Mouse (Mus musculus) telencephalon, adult 2 months (tissue): ENCODE measurements around the gene Phrf1.
A peak's percentile ranks its signal among the peaks of the same experiment; 100 is the strongest.

Source experiments
- DNase-seq: peaks from one replicate; pipeline ENCODE4 v3.0.0-alpha.2; 2011; ENCODE audit warnings: low read depth, low spot score

The Phrf1 gene

DNA sequence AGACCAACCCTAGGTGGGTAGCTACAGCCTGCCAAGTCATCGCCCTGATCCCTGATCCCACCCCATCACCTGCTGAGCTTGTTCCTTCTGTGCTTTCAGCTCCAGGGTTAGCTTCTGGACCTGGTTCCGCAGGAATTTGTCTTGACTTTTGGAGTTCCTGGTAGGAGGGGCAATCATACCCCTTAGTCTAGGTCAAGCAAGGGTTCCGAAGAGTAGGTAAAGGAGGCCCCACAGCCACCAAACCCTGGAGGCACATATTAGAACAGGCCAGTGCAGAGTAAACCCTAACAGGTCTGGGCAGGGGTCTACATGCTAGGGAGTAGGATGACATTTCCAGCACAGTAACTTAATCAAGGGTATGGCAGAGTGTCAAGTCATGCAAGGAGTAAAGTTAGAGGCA, 15.5 kb upstream of the Phrf1 start:
- DNase-seq, result no peak

DNA sequence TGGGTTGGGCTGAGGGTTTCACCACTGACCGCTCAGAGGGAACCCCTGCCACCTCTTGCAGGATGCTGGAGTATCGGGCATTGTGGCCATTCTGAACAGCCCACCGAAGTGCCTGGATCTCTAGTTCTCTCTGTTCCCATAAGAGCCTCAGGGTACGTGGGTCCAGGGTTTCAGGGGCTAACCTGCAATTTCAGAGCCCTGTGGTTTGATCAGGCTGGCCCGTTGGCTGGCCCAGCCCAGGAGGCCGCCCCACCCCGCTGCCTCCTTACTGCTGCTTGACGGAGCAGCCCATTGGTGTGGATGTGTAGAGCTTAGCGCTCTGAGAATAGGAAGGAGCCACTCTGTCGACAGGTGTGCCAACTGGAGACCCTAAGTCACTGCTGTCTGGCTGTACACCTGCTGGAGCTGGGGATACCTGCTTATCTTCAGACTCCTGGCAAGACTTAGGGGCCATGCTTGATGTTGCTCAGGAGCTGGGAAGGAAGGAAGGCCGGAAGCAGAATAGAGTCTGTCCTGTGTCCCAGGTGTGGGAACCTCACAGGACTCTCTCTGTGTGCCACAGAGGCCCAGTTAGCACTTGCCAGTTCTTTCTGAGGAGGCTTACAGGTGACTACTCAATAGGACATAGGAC, 14.9 kb upstream of the Phrf1 start, which contains the start of gene Lmntd2:
Gene Lmntd2, minus strand, starts transcription at position 476 of the 631 bp plus-strand sequence.
- DNase-seq, result no peak

GRCm38 (mm10) chr7:141214310-141214709, 14.3 kb upstream of the Phrf1 start:
- DNase-seq, result no peak

- DNase-seq, result peak; percentile 46
Observed at GRCm38 (mm10) chr7:141215101-141215879, 13.3 kb upstream of the Phrf1 start, which contains the start of gene Rassf7. TSS of gene Rassf7 (plus strand) at chr7:141215860.

GRCm38 (mm10) chr7:141215880-141216733, 12.5 kb upstream of the Phrf1 start:
- DNase-seq, result no peak

DNA sequence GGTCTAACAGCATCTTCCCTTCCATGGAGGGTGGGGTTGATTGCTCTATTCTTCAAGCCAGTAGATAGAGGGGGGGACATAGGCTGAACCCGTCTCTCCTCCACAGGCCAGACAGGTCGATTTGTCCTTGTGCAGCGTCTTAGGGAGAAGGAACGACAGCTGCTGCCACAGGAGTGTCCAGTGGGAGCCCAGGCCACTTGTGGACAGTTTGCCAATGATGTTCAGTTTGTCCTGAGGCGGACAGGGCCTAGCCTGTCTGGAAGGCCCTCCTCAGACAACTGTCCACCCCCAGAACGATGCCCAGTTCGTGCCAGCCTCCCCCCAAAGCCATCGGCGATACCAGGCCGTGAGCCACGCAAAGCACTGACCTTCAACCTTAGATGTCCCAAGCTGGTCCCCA, 11.7 kb upstream of the Phrf1 start:
- DNase-seq, result no peak

DNA sequence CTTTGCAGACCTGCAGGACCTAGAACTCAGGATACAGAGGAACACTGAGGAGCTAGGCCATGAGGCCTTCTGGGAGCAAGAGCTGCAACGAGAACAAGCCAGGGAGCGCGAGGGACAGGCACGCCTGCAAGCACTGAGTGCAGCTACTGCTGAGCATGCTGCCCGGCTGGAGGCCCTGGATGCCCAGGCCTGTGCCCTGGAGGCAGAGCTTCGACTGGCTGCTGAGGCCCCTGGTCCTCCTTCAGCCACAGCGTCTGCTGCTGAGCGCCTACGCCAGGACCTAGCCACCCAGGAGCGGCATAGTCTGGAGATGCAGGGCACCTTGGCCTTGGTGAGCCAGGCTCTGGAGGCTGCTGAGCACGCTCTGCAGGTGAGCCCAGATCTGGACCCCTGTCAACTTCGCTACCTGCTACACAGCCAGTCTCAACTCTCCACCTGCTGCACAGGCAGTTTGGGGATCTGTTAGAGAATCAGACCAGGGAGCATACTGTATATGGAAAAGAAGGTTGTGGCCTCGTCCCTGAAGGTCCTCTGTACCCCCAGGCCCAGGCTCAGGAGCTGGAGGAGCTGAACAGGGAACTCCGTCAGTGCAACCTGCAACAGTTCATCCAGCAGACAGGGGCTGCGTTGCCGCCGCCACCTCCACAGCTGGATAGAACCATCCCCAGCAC, 11.1 kb upstream of the Phrf1 start:
- no peak for DNase-seq

DNA sequence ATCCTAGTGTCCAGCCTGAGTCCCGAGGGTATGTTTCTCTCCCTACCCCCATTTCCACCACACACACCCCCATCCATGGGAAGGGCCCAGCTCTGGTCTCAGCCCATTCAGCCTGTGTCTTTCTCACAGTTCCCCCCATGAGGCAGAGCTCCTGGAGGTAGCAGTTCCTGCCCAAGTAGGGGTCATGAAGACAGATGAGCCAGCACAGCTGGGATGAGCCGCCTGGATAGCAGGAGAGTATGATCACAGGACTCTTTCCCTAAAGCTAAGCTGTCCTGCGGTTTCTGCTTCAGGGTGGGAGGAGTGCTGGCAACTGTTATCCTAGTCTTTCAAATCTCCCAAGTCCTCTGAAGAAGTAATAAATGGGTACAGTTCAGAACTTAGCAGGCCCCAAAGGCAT, 10.4 kb upstream of the Phrf1 start:
- no peak for DNase-seq

GRCm38 (mm10) chr7:141218557-141219133, 9.9 kb upstream of the Phrf1 start:
- no peak for DNase-seq

DNA sequence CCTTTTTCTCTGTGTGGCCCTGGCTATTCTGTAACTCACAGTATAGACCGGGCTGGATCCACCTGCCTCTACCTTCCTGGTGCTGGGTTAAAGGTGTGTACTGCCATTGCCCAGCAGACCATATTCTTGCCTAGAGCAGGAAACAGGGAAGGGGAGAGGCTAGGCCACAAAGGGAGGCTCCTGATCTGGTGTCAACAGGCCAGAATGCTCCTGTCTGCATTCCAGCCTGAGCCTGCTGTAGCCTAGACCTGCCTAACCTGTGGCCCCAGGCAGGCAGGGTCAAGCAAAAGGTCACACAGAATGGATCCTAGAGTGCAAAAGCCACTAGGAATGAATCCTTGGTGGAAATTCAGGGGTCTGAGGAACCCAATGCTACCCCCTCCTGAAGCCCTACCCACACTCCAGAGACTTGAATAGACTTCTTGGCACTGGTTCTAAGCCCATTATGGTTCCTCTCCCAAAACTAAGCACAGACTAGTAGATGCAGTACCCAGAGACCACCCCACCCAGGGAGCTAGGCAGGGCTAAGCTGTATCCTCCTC, 9.0 kb upstream of the Phrf1 start:
- no peak for DNase-seq

- no peak for DNase-seq
Observed at GRCm38 (mm10) chr7:141220377-141220776, 8.2 kb upstream of the Phrf1 start.

DNA sequence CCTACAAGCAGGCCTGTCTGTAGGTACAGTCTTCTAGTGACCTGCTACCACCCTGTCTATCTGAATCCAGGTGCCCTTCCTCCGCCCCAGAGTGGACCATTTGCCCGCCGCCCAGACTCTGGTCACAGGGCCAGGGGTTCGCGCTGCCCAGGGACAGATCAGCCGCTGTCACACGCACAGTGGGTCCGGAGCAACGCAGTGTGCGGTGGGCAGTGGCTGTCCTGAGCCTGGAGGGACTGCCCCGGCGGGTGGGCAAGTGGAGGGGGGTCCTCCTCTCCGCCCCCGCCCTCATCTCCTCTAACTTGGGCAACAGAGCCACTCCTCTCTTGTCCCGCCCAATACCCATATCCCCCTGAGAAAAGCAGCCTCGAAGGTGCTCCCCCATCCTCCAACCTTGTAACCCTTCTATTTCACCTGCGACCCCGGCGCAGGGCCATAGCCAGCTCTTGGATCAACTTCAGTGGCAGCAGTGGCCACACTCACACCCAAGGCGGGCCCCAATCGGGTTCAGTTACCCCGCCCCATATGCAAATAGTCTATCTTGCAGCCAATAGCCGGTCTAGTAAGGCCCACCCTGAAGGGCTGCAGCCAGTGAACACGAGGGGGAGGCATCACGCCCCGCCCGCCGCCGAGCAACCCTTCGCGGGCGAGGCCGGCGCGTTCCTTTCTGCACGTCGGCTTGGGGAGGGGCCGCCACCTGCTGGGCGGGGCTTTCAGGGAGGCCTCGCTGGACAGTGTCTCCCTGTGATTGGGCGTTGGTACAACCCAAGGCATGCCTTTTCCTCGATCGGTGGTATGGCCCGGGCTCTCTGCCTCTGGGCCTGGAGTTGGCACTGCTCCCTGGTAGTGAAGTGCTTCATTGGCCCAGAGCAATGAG, 7.1 kb upstream of the Phrf1 start:
- peak; percentile 92 for DNase-seq

DNA sequence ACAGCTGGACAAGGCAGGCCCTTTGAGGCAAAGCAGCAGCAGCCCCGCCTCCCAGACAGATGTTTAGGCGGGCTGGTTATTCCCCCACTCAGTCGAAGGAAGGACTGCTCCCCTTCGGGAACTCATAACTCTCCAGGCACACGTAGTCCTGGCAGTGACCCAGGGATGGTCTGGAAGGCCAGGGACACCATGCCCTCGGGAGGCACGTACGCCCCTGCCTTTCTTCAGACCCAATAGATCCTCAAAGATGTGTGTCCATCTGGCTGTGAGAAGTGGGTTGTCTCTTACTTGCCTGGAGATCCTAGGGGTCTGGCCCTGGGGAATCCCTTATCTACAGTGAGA, 6.5 kb upstream of the Phrf1 start:
- no peak for DNase-seq

DNA sequence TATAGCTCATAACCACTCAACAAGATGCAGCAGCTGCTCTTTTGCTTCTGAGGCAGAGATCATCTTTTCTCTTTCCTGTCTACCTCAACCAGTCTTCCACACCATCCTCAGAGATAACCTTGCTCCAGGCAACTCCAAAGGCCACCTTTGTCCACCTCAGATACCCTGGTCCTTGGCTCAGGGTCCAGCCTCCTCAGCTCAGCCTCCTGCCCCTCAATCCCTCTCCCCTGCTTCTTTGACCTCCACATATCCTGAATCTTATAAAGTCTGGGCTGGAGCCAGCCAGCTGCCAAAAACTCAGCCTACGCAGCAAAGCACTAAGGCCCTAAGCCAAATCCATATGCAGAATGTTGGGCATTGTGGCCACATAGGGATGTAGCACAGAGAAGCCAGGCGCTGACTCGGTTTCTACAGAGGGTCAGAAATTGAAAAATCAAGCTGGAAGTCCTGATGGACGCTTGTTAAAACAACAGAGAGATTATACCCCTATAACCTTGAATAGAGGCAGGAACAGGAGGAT, 5.8 kb upstream of the Phrf1 start:
- DNase-seq, result no peak

GRCm38 (mm10) chr7:141226535-141226934, 2.0 kb upstream of the Phrf1 start:
- no peak for DNase-seq

DNA sequence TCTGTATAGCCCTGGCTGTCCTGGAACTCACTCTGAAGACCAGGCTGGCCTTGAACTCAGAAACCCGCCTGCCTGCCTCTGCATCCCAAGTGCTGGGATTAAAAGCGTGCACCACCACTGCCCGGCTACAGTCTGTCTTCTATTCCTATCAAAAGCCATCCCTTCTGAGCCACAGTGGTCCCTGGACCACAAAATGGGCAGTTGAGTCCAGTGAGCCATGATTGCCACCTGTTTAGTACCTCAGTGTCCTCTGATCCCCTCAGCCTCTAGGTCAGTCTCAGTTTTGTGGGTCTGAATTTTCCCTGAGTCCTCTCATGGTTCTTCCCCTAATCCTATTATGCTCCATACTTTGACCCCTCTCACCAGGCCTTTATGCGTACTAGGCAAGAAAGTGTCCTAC, 788 bp upstream of the Phrf1 start:
- no peak for DNase-seq

GRCm38 (mm10) chr7:141229702-141230101, 1.1 kb downstream of the Phrf1 start:
- no peak for DNase-seq

GRCm38 (mm10) chr7:141230570-141230969, 2.0 kb downstream of the Phrf1 start:
- no peak for DNase-seq

- no peak for DNase-seq
Observed at GRCm38 (mm10) chr7:141231111-141231510, 2.5 kb downstream of the Phrf1 start.

DNA sequence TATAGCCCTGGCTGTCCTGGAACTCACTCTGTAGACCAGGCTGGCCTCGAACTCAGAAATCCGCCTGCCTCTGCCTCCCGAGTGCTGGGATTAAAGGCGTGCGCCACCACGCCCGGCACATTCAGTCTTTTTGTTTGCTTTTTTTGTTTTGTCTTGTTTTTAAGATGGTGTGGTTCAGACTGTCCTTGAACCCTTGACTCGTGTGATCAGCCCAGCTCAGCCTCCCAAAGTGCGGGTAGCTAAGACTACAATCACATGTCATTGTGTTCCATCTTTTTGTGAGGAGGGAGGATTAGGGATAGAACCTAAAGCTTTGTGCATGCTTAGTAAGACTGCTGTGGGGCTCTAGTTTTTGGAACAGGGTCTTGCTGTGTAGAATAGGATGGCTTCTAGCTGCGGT, 3.0 kb downstream of the Phrf1 start:
- DNase-seq, result no peak
